Mouse (Mus musculus) embryonic fibroblast, embryonic 13.5 days (primary cell): ENCODE measurements at regions not wholly inside any gene's neighbourhood (a gene's known extent, or its start where the extent isn't known, plus 50 kb on each side); places are given as distances from the start of the nearest gene placed in this dataset.

Source experiments
- CTCF ChIP-seq: IDR thresholded peaks from 2 replicates; pipeline ENCODE4 v1.5.1; 2011; ENCODE audit warnings: mild to moderate bottlenecking, control low read depth, low read length, moderate library complexity, borderline replicate concordance; ENCODE audit not compliant: insufficient read depth
- POLR2A ChIP-seq: IDR thresholded peaks from 2 replicates; pipeline ENCODE4 v1.6.1; 2011; ENCODE audit warnings: low read depth, mild to moderate bottlenecking, control low read depth, low read length, moderate library complexity

DNA sequence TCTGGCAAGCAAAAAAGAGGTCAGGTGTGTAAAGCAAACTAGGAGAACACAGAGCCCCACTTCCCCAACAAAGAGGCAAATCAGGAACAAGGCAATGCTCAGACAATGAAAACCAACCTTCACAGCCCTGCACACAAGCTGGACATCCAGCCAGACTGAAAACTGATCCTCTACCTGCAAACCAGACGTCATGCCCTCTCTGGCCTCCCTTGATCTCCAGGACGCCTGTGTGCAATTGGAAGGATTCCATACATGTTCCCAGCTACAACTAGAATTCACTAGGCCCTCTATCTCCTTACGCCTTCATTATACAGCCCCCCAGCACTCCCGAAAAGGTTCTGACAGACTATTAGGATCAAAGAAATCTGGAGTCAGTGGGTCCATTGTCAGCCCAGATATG lies 60.7 kb upstream of the Ndufs6 start:
- TF ChIP-seq POLR2A (no peak), CTCF (no peak)
